Mouse (Mus musculus): Measurements from ENCODE around the gene Prkar2b. TPM values are rescaled to one million over a fixed set of nuclear protein-coding genes. Genes with fewer than 3 reads are reported as not detected.

The Prkar2b gene
- polyA plus RNA-seq, 1 experiment = 10.9 TPM

DNA sequence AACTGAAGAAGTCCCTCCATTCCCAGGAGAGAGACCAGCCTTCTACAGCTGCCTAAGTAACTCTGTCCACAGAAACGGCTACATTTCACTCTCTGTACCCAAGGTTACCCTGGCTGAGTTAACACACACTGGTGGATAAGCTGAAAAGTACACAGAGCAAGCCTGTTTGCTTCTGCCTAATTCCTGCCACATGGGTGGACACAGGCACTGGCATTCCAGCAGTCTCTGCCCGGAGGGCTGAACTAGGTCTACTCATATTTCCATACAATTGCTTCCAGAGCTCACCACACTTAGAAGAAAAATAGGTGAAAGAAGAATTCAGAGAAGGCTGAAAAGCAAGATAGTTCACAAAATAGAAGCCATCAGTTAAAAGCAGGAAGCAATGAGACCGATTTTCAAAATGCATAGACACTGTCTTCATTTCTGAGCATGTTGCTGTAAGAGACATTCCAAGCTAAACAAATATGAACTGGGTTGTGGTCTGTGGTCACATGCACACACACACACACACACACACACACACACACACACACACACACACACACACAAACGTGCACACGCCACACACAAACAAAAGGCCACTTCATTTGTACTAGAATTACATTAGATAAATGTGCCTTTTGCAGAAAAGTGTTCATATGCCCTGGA is 16.5 kb downstream of the Prkar2b start:
- no peaks in the 10 kb centered on the region for H3K36me3 ChIP-seq (ENCODE audit: control insufficient read depth, insufficient read depth, low read length)
- H3K4me3 ChIP-seq (ENCODE audit: control insufficient read depth, insufficient read depth, low read length) = no peak overlapping the region
- WGBS = 59% methylated on average over 5 of the region's 5 CpGs
- H3K4me1 ChIP-seq (replicated peaks; ENCODE audit: control insufficient read depth, insufficient read depth, low read length) = no peaks in the 10 kb centered on the region
- H3K27ac ChIP-seq (ENCODE audit: control insufficient read depth, insufficient read depth, low read length) = no peak overlapping the region
- no peak for TF ChIP-seq POLR2A (IDR thresholded peaks at IDR 0.05; ENCODE audit: control insufficient read depth, extremely low read depth, insufficient read depth, low read length, poor library complexity)
- no peak for TF ChIP-seq CTCF (IDR thresholded peaks at IDR 0.05; ENCODE audit: borderline replicate concordance, control insufficient read depth, extremely low read depth, insufficient read depth, low read length, poor library complexity)
- DNase-seq = no peak
- no peaks in the 10 kb centered on the region for H3K27me3 ChIP-seq (ENCODE audit: control insufficient read depth, insufficient read depth, low read length)

DNA sequence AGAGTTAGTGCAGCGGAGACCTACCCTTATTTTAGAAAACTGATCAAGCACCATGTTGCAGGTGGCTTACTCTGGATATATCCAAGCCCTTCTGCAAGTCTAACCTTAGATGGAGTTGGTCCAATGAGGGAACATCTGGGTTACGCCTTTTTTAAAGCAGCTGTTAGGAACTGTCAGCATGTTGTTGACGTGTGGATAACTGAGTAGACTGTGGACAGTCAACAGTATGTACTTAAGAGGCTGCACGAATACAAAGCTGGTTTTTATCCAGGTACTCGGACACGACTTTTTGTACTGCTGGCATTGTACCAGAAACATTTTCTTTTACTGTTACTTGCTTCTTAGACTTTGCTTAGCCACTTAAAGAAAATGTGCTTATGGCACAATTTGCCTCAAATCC is 27.6 kb downstream of the Prkar2b start:
- Histone ChIP-seq H3K4me3 (ENCODE audit: control insufficient read depth, insufficient read depth, low read length) (no peak overlapping the region), H3K27me3 (ENCODE audit: control insufficient read depth, insufficient read depth, low read length) (no peaks in the 10 kb centered on the region), H3K36me3 (ENCODE audit: control insufficient read depth, insufficient read depth, low read length) (no peaks in the 10 kb centered on the region), H3K4me1 (replicated peaks; ENCODE audit: control insufficient read depth, insufficient read depth, low read length) (no peaks in the 10 kb centered on the region), H3K27ac (ENCODE audit: control insufficient read depth, insufficient read depth, low read length) (no peak overlapping the region)
- WGBS = 98% methylated on average over 6 of the region's 6 CpGs
- TF ChIP-seq POLR2A (IDR thresholded peaks at IDR 0.05; ENCODE audit: control insufficient read depth, extremely low read depth, insufficient read depth, low read length, poor library complexity) = no peak
- no peak for TF ChIP-seq CTCF (IDR thresholded peaks at IDR 0.05; ENCODE audit: borderline replicate concordance, control insufficient read depth, extremely low read depth, insufficient read depth, low read length, poor library complexity)
- DNase-seq = no peak

DNA sequence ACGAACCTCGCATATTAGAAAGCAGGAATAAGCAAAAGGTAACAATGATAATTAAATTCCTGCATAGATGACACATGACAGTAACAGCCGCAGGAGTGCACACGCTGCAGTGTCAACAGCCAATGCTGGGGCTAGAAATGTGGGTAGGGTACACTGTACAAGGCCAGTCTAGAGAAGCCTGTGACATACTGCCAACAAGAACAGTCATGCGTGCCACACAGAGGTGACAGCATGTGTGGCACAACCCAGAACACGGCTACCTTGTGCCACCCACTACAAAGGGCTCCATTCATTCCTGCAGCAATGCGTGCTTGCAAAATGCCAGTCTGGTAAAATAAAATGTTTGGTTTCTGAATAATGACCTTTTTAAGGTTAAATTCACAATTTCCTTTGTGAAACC is 28.2 kb downstream of the Prkar2b start:
- 95% methylated on average over 7 of the region's 7 CpGs for WGBS
- Histone ChIP-seq H3K4me1 (replicated peaks; ENCODE audit: control insufficient read depth, insufficient read depth, low read length) (no peaks in the 10 kb centered on the region), H3K4me3 (ENCODE audit: control insufficient read depth, insufficient read depth, low read length) (no peak overlapping the region), H3K36me3 (ENCODE audit: control insufficient read depth, insufficient read depth, low read length) (no peaks in the 10 kb centered on the region), H3K27ac (ENCODE audit: control insufficient read depth, insufficient read depth, low read length) (no peak overlapping the region), H3K27me3 (ENCODE audit: control insufficient read depth, insufficient read depth, low read length) (no peaks in the 10 kb centered on the region)
- no peak for DNase-seq
- TF ChIP-seq CTCF (IDR thresholded peaks at IDR 0.05; ENCODE audit: borderline replicate concordance, control insufficient read depth, extremely low read depth, insufficient read depth, low read length, poor library complexity) = no peak

DNA sequence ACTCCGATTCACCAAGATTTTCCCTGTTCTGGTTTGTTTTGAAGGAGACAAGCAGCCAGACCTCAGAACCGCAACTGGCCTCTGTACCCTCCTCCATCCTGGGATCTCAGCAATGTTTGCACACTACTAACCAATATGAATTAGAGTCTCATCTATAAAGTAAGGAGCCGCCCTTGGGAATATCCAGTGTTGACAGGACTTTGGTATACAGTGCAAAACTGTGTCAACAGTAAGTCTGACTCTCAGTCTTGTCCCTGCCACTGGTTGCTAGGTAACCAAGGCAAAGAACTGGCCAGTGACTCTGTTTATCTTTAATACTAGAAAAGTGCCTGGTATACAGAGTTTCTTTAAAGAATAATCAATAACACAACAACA is 42.7 kb downstream of the Prkar2b start:
- Histone ChIP-seq H3K4me3 (ENCODE audit: control insufficient read depth, insufficient read depth, low read length) (no peak overlapping the region), H3K27me3 (ENCODE audit: control insufficient read depth, insufficient read depth, low read length) (no peaks in the 10 kb centered on the region), H3K27ac (ENCODE audit: control insufficient read depth, insufficient read depth, low read length) (no peak overlapping the region), H3K36me3 (ENCODE audit: control insufficient read depth, insufficient read depth, low read length) (no peaks in the 10 kb centered on the region), H3K4me1 (replicated peaks; ENCODE audit: control insufficient read depth, insufficient read depth, low read length) (peaks cover 20% of the 10 kb centered on the region)
- DNase-seq = no peak
- no peak for TF ChIP-seq POLR2A (IDR thresholded peaks at IDR 0.05; ENCODE audit: control insufficient read depth, extremely low read depth, insufficient read depth, low read length, poor library complexity)
- no peak for TF ChIP-seq CTCF (IDR thresholded peaks at IDR 0.05; ENCODE audit: borderline replicate concordance, control insufficient read depth, extremely low read depth, insufficient read depth, low read length, poor library complexity)
- 86% methylated on average over 3 of the region's 3 CpGs for WGBS

DNA sequence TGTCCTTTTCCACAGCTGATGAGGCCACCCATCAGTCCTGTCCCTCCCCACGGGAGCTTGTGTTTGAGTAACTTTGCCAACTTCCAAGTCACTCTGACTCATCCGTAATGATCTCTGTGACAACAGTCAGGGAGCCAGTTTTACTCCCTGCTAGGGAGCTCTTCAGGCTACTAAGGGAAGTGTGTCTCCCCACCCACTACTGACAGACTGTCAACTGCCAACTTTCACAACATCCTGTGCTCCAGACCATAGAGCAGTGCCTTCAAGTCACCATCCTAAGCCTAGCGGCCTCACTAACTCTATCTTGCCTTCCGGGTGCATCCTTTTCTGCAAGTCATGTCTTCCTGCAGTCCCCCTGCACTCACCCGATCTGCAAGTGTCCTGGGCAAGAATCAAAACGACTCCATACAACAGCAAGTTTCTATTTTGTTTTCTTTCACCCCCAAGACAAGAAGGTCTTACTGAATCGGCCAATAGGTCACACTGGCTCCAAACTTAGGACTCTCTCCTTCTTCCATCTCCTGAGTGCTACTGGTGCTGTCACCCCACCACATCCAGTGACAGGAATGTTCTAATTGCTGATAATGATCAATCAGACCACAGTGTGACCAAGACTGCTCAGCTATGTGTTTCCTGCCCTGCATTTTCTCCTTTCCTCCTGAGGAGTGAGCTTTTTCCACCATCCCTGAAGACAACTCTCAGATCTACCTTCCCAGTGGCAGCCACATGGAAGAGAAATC is 43.3 kb downstream of the Prkar2b start:
- Histone ChIP-seq H3K4me3 (ENCODE audit: control insufficient read depth, insufficient read depth, low read length) (no peak overlapping the region), H3K27me3 (ENCODE audit: control insufficient read depth, insufficient read depth, low read length) (no peaks in the 10 kb centered on the region), H3K27ac (ENCODE audit: control insufficient read depth, insufficient read depth, low read length) (peak overlapping the region; percentile 64), H3K36me3 (ENCODE audit: control insufficient read depth, insufficient read depth, low read length) (no peaks in the 10 kb centered on the region), H3K4me1 (replicated peaks; ENCODE audit: control insufficient read depth, insufficient read depth, low read length) (peaks cover 20% of the 10 kb centered on the region)
- TF ChIP-seq POLR2A (IDR thresholded peaks at IDR 0.05; ENCODE audit: control insufficient read depth, extremely low read depth, insufficient read depth, low read length, poor library complexity) = no peak
- TF ChIP-seq CTCF (IDR thresholded peaks at IDR 0.05; ENCODE audit: borderline replicate concordance, control insufficient read depth, extremely low read depth, insufficient read depth, low read length, poor library complexity) = no peak
- DNase-seq = peak; percentile 52
- 9% methylated on average over 7 of the region's 7 CpGs for WGBS

DNA sequence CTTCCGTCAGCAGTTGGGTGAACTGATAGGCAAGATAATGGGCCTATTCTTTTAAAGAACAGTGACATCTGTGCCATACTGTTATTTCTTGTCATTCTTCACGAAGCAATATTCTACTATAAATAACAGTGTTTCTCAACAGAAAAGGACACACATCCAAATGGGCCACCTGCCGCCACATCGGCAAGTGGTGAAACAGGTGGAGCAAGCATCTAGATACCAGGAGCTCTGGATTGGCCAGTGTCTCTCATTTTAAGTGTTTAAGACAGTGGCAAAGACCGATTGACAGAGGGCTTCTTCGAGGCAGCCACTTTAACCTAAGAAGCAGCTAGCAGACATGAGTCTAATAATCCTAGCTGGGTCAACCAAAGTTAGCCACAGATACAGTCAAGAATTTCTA is 44.6 kb downstream of the Prkar2b start:
- DNase-seq = no peak
- H3K27me3 ChIP-seq (ENCODE audit: control insufficient read depth, insufficient read depth, low read length) = no peaks in the 10 kb centered on the region
- 93% methylated on average over 6 of the region's 6 CpGs for WGBS
- H3K4me3 ChIP-seq (ENCODE audit: control insufficient read depth, insufficient read depth, low read length) = no peak overlapping the region
- H3K4me1 ChIP-seq (replicated peaks; ENCODE audit: control insufficient read depth, insufficient read depth, low read length) = peaks cover 20% of the 10 kb centered on the region
- no peaks in the 10 kb centered on the region for H3K36me3 ChIP-seq (ENCODE audit: control insufficient read depth, insufficient read depth, low read length)
- H3K27ac ChIP-seq (ENCODE audit: control insufficient read depth, insufficient read depth, low read length) = no peak overlapping the region
- TF ChIP-seq CTCF (IDR thresholded peaks at IDR 0.05; ENCODE audit: borderline replicate concordance, control insufficient read depth, extremely low read depth, insufficient read depth, low read length, poor library complexity) (no peak), POLR2A (IDR thresholded peaks at IDR 0.05; ENCODE audit: control insufficient read depth, extremely low read depth, insufficient read depth, low read length, poor library complexity) (no peak)
